9 mouse cellular contexts compared by ENCODE assay signal in genomic region chr1:184734067-184734830, GRCm38 (mm10). TPM values are rescaled to one million over a fixed set of nuclear protein-coding genes. Genes with fewer than 3 reads are reported as not detected.
DNase-seq lines count a peak whose midpoint lies in the region; ATAC-seq and TF ChIP-seq lines count a peak whose summit lies in the region.
"Had no signal": no experiment of that assay in that cellular context is flagged by ENCODE, and none has a peak within 500 bp of the region (broad histone marks: within the 10 kb centered on the region; RNA-seq: fewer than 3 reads in every experiment).

No protein-coding gene starts in this region.

- intact Hi-C loops in left cerebral cortex, postnatal 4 days (cut with DNase I) = loop anchor here (10.0 kb wide), 1 partner anchor 289 kb away; no protein-coding TSS in a partner anchor

- TF ChIP-seq CTCF in lung, embryonic 14.5 days (IDR thresholded peaks at IDR 0.05; ENCODE audit: low read depth) = no peak

- no peaks in the 10 kb centered on the region for H3K36me3 ChIP-seq in hindbrain, embryonic 10.5 days
- no peaks in the 10 kb centered on the region for H3K36me3 ChIP-seq in hindbrain, embryonic 13.5 days
- H3K36me3 ChIP-seq in hindbrain, embryonic 16.5 days (ENCODE audit: control insufficient read depth, insufficient read depth, low read length) = no peaks in the 10 kb centered on the region
- H3K36me3 ChIP-seq in lung, embryonic 14.5 days (ENCODE audit: insufficient read depth) = 0 out of 2 replicates have a peak, but pooled peaks cover 6% of the 10 kb centered on the region
- no peaks in the 10 kb centered on the region for H3K36me3 ChIP-seq in stomach, embryonic 16.5 days (ENCODE audit: control insufficient read depth, insufficient read depth, low read length)

- H3K27ac ChIP-seq in hindbrain, embryonic 10.5 days = no peak overlapping the region
- H3K27ac ChIP-seq in hindbrain, embryonic 13.5 days = no peak overlapping the region
- no peak overlapping the region for H3K27ac ChIP-seq in hindbrain, embryonic 16.5 days (ENCODE audit: low read depth, low read length)
- no peak overlapping the region for H3K27ac ChIP-seq in lung, embryonic 14.5 days (ENCODE audit: low read depth)
- no peak overlapping the region for H3K27ac ChIP-seq in stomach, embryonic 16.5 days (ENCODE audit: low read length)

- ATAC-seq in hindbrain, embryonic 13.5 days (ENCODE audit: low FRiP score) = no peak
- no peak for ATAC-seq in hindbrain, embryonic 16.5 days
- ATAC-seq in lung, embryonic 14.5 days (ENCODE audit: insufficient read depth) = no peak
- no peak for ATAC-seq in stomach, embryonic 16.5 days (ENCODE audit: insufficient read depth, low FRiP score)
- ATAC-seq: Patski had no signal

- H3K4me1 ChIP-seq in hindbrain, embryonic 10.5 days (replicated peaks) = peaks cover 20% of the 10 kb centered on the region
- peaks cover 17% of the 10 kb centered on the region for H3K4me1 ChIP-seq in hindbrain, embryonic 13.5 days (replicated peaks)
- H3K4me1 ChIP-seq in hindbrain, embryonic 16.5 days (ENCODE audit: control insufficient read depth, insufficient read depth, low read depth, low read length) = peaks cover 12% of the 10 kb centered on the region
- H3K4me1 ChIP-seq in lung, embryonic 14.5 days (ENCODE audit: insufficient read depth) = 0 out of 2 replicates have a peak, but pooled peaks cover 3% of the 10 kb centered on the region
- H3K4me1 ChIP-seq in stomach, embryonic 16.5 days (ENCODE audit: control insufficient read depth, insufficient read depth, low read length) = 0 out of 2 replicates have a peak, but pooled peaks cover 8% of the 10 kb centered on the region

- 1% methylated on average over 27 of the region's 27 CpGs for WGBS in hindbrain, embryonic 10.5 days
- 1% methylated on average over 27 of the region's 27 CpGs for WGBS in hindbrain, embryonic 13.5 days
- WGBS in hindbrain, embryonic 16.5 days = under 1% methylated on average over 27 of the region's 27 CpGs
- WGBS in lung, embryonic 14.5 days = 6% methylated on average over 27 of the region's 27 CpGs
- 2% methylated on average over 27 of the region's 27 CpGs for WGBS in stomach, embryonic 16.5 days

- peaks cover 97% of the 10 kb centered on the region for H3K27me3 ChIP-seq in hindbrain, embryonic 10.5 days (ENCODE audit: insufficient read depth, poor library complexity, severe bottlenecking)
- peaks cover 94% of the 10 kb centered on the region for H3K27me3 ChIP-seq in hindbrain, embryonic 13.5 days
- H3K27me3 ChIP-seq in hindbrain, embryonic 16.5 days (replicated peaks; ENCODE audit: control insufficient read depth, insufficient read depth, low read length) = peaks cover 51% of the 10 kb centered on the region
- H3K27me3 ChIP-seq in lung, embryonic 14.5 days (ENCODE audit: insufficient read depth, low read length) = peaks cover 64% of the 10 kb centered on the region
- H3K27me3 ChIP-seq in stomach, embryonic 16.5 days (ENCODE audit: control insufficient read depth, insufficient read depth, low read length) = peaks cover 71% of the 10 kb centered on the region
- H3K27me3 ChIP-seq: Patski had no signal

- no peak overlapping the region for H3K4me2 ChIP-seq in hindbrain, embryonic 13.5 days
- peak overlapping the region; percentile 1; the same call in 1 of the 2 replicates for H3K4me2 ChIP-seq in hindbrain, embryonic 16.5 days (ENCODE audit: low read length)
- peak overlapping the region; percentile 79 for H3K4me2 ChIP-seq in lung, embryonic 14.5 days
- peak overlapping the region; percentile 84 for H3K4me2 ChIP-seq in stomach, embryonic 16.5 days (ENCODE audit: low read depth, low read length)

- H3K9me3 ChIP-seq in hindbrain, embryonic 10.5 days = no peaks in the 10 kb centered on the region
- H3K9me3 ChIP-seq in hindbrain, embryonic 13.5 days = no peaks in the 10 kb centered on the region
- H3K9me3 ChIP-seq in hindbrain, embryonic 16.5 days (ENCODE audit: control insufficient read depth, low read length) = no peaks in the 10 kb centered on the region
- H3K9me3 ChIP-seq in lung, embryonic 14.5 days (ENCODE audit: low read depth, low read length) = no peaks in the 10 kb centered on the region
- no peaks in the 10 kb centered on the region for H3K9me3 ChIP-seq in stomach, embryonic 16.5 days (replicated peaks; ENCODE audit: control insufficient read depth, low read length)

- DNase-seq in hindbrain, embryonic 10.5 days (ENCODE audit: low spot score) = peak; percentile 57
- peak; percentile 14 for DNase-seq in T-cell, adult 2 months (ENCODE audit: low spot score)
- DNase-seq in lung, embryonic 14.5 days = peak; percentile 53
- no peak for DNase-seq in left cerebral cortex, postnatal 4 days
- no peak for DNase-seq in right cerebral cortex, postnatal 4 days

- H3K9ac ChIP-seq in hindbrain, embryonic 13.5 days = no peak overlapping the region
- no peak overlapping the region for H3K9ac ChIP-seq in hindbrain, embryonic 16.5 days (ENCODE audit: low read depth, low read length)
- H3K9ac ChIP-seq in lung, embryonic 14.5 days = no peak overlapping the region; the same call in 1 of the 2 replicates
- H3K9ac ChIP-seq in stomach, embryonic 16.5 days (ENCODE audit: low read length) = peak overlapping the region; percentile 35; the same call in 1 of the 2 replicates

- H3K4me3 ChIP-seq in hindbrain, embryonic 10.5 days = no peak overlapping the region
- H3K4me3 ChIP-seq in hindbrain, embryonic 13.5 days = no peak overlapping the region
- no peak overlapping the region for H3K4me3 ChIP-seq in hindbrain, embryonic 16.5 days (ENCODE audit: low read length)
- H3K4me3 ChIP-seq in lung, embryonic 14.5 days (ENCODE audit: low read depth, low read length) = peak overlapping the region; percentile 76
- peak overlapping the region; percentile 64; the same call in 1 of the 2 replicates for H3K4me3 ChIP-seq in stomach, embryonic 16.5 days (replicated peaks; ENCODE audit: low read length)

RNA-seq across cellular contexts. Expression of gene Hlx, which starts 1.8 kb away (rescaled TPM):
- polyA plus RNA-seq in hindbrain, embryonic 10.5 days (2016; fragmentation: Nextera tagmentation; extraction: Ambion mirVana) = 4.7 and 6.9 TPM in 2 replicates
- polyA plus RNA-seq in hindbrain, embryonic 13.5 days (2015; fragmentation: Nextera tagmentation; extraction: Ambion mirVana) = 1.2 and 2.9 TPM in 2 replicates
- polyA plus RNA-seq in hindbrain, embryonic 16.5 days (2015; fragmentation: Nextera tagmentation; extraction: Ambion mirVana) = 2.3 and 2.4 TPM in 2 replicates
- 27.8 and 28.2 TPM in 2 replicates for polyA plus RNA-seq in lung, embryonic 14.5 days (2014; fragmentation: Nextera tagmentation; extraction: Ambion mirVana)
- polyA plus RNA-seq in stomach, embryonic 16.5 days (2015; fragmentation: Nextera tagmentation; extraction: Ambion mirVana) = 6.6 and 8.3 TPM in 2 replicates
- total RNA-seq in left cerebral cortex, postnatal 4 days (2021) = 1 to 10 TPM; 1.2 to 1.4 TPM

Comparison
In these comparisons a context has a peak if more than half of its experiments do, and no peak if none do; other contexts are left out.
1. DNase-seq: peak in hindbrain, embryonic 10.5 days (single experiment), T-cell, adult 2 months (single experiment) and lung, embryonic 14.5 days (single experiment); none in left cerebral cortex, postnatal 4 days (single experiment) and right cerebral cortex, postnatal 4 days (single experiment).
2. H3K4me3 ChIP-seq: peak in lung, embryonic 14.5 days (single experiment) and stomach, embryonic 16.5 days (single experiment); none in hindbrain, embryonic 10.5 days (single experiment), hindbrain, embryonic 13.5 days (single experiment) and hindbrain, embryonic 16.5 days (single experiment).